In the genomic region with DNA sequence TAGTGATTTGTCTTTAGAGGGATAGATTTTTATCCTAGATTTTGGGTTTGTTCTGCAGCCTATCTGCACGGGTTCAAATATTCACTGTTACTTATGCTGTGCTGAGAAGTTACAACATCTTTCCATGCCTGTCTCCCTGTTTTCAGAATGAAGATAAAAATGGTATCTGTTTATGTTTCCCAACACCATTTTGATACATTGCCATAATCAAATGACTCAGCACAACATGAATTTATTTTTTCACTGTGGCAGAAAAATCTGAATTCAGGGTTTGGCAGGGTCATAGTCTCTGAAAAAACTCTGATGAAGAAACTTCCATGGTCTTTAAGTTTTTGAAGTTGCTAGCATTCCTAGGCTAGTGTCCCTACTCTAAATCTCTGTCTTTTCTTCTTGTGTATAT, we compare ENCODE assay signal across 35 mouse cellular contexts.
"Had no signal": no experiment of that assay in that cellular context is flagged by ENCODE, and none has a peak within 500 bp of the region (broad histone marks: within the 10 kb centered on the region; RNA-seq: fewer than 3 reads in every experiment).

No protein-coding gene starts in this region.

- H3K9me3 ChIP-seq: heart, embryonic 12.5 days; heart, embryonic 13.5 days; heart, embryonic 15.5 days; hindbrain, embryonic 10.5 days; hindbrain, embryonic 12.5 days; hindbrain, embryonic 13.5 days; hindbrain, embryonic 15.5 days; intestine, embryonic 15.5 days; kidney, embryonic 15.5 days had no signal

- H3K4me3 ChIP-seq: heart, embryonic 12.5 days; heart, embryonic 13.5 days; heart, embryonic 15.5 days; hindbrain, embryonic 10.5 days; hindbrain, embryonic 12.5 days; hindbrain, embryonic 13.5 days; hindbrain, embryonic 15.5 days; intestine, embryonic 15.5 days; kidney, embryonic 15.5 days; layer of hippocampus, adult 2 months; left cerebral cortex, adult 2 months had no signal

- H3K36me3 ChIP-seq: heart, embryonic 12.5 days; heart, embryonic 13.5 days; heart, embryonic 15.5 days; hindbrain, embryonic 10.5 days; hindbrain, embryonic 12.5 days; hindbrain, embryonic 13.5 days; hindbrain, embryonic 15.5 days; intestine, embryonic 15.5 days; kidney, embryonic 15.5 days had no signal

- DNase-seq: heart, postnatal 10 days; heart, postnatal 14 days; heart, postnatal 36 days; heart, postnatal 4 days; kidney, adult 11 months; kidney, adult 18-20 months; kidney, adult 2 months; kidney, adult 8-10 months; kidney, adult 9 months; kidney, postnatal 10 days; kidney, postnatal 14 days; kidney, postnatal 25 days; kidney, postnatal 36 days; kidney, postnatal 4 days; layer of hippocampus, adult 9-11 months; layer of hippocampus, postnatal 36 days had no signal

- H3K27ac ChIP-seq: heart, embryonic 13.5 days; heart, embryonic 15.5 days; hindbrain, embryonic 10.5 days; hindbrain, embryonic 12.5 days; hindbrain, embryonic 13.5 days; hindbrain, embryonic 14.5 days; hindbrain, embryonic 15.5 days; hindbrain, postnatal 0 days; intestine, embryonic 15.5 days; kidney, embryonic 15.5 days; kidney, postnatal 0 days; layer of hippocampus, adult 2 months; left cerebral cortex, adult 2 months had no signal

- ATAC-seq: hindbrain, embryonic 16.5 days; hindbrain, postnatal 0 days; inflammation-experienced regulatory T-cells, adult 6 months; intestine, embryonic 15.5 days; intestine, embryonic 16.5 days; intestine, postnatal 0 days had no signal

- H3K4me1 ChIP-seq: heart, embryonic 12.5 days; heart, embryonic 13.5 days; heart, embryonic 15.5 days; hindbrain, embryonic 10.5 days; hindbrain, embryonic 12.5 days; hindbrain, embryonic 13.5 days; hindbrain, embryonic 15.5 days; intestine, embryonic 15.5 days; kidney, embryonic 15.5 days had no signal

- H3K4me2 ChIP-seq: heart, embryonic 11.5 days; heart, embryonic 12.5 days; heart, embryonic 13.5 days; heart, embryonic 15.5 days; hindbrain, embryonic 12.5 days; hindbrain, embryonic 13.5 days; hindbrain, embryonic 14.5 days; hindbrain, embryonic 15.5 days; intestine, embryonic 15.5 days; kidney, embryonic 15.5 days had no signal

- H3K27me3 ChIP-seq: heart, embryonic 12.5 days; heart, embryonic 13.5 days; heart, embryonic 15.5 days; hindbrain, embryonic 12.5 days; hindbrain, embryonic 13.5 days; hindbrain, embryonic 15.5 days; intestine, embryonic 15.5 days; kidney, embryonic 15.5 days had no signal

- H3K9ac ChIP-seq: heart, embryonic 12.5 days; heart, embryonic 13.5 days; heart, embryonic 15.5 days; hindbrain, embryonic 12.5 days; hindbrain, embryonic 13.5 days; hindbrain, embryonic 14.5 days; hindbrain, embryonic 15.5 days; intestine, embryonic 15.5 days; kidney, embryonic 15.5 days had no signal
